Mouse (Mus musculus): Measurements from ENCODE around the gene Gm37240.

The Gm37240 gene

DNA sequence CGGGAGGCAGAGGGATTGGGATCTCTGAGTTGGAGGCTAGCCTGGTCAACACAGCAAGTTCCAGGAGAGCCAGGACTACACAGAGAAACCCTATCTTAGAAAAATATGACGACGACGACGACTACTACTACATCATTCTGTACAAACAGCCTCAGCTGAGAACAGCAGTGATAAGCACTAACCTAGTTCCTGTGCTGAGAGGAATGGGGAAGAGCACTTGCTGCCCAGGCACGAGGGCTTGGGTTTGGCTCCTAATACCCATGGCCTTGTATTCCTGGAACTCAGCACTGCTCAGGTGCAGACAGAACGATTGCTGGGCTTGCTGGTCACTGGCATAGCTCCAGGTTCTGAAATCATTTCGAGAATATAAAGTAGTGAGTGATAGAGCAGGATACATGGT is 1178.2 kb downstream of the Gm37240 start:
- in situ Hi-C loops (cut with MboI) = no loop called here

GRCm38 (mm10) chr3:84708469-84708868 is 1178.8 kb downstream of the Gm37240 start:
- in situ Hi-C loops (cut with MboI) = no loop called here

DNA sequence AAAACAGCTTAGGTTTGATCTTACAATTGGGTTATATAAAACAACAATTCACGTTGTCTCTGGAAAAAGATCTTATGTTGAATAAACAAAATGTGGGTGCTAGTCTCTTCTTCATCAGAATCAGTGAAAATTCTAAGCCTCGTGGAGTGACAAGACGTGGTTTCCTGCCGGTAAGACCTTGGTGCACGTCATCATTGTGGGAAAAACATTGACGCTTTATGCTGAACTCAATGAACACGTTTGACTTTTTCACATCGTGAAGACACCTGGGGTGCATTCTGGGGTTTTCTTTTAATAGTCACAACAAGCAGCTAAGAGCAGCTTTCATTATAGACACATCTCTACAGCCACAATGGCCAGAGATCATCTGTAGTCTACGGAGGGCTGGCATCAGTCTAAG is 1182.1 kb downstream of the Gm37240 start:
- in situ Hi-C loops (cut with MboI) = no loop called here

DNA sequence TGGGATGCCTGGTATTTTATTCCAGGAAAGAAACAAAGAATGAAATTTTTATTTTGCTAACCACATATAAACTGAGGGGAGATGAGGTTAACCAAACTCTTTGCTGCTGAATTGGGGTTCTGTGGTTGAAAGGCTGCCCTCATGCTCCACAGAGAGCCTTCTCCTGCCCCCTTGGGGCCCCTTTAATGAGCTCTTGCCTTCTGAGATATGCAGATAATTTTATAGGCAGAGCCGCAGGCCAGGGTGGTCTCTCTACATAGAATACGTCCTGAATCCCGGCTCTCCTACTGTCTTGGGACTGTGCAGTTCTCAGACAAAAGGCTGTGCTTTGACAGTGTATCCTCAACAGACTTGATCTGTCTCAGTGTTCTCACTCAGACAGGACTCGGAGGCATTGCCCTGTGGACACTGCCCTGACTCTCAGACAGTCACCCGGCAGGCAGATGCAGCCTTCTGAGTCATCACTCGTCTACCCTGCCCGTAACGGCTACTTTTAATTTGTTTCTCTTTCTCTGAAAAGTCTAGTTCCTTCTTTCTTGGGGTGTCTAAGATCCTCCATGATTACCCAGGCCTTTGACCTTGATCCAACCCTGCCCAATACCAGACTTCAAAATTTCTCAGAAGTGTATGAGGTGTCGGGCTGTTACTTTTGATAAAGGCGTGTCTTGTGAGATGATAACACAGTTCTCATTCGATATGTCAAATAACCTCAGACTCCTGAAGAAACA is 1184.1 kb downstream of the Gm37240 start:
- in situ Hi-C loops (cut with MboI) = no loop called here

- in situ Hi-C loops (cut with MboI) = no loop called here
These were observed 1185.4 kb downstream of the Gm37240 start for GRCm38 (mm10) chr3:84701964-84702363.

GRCm38 (mm10) chr3:84701509-84701908 is 1185.8 kb downstream of the Gm37240 start:
- in situ Hi-C loops (cut with MboI) = no loop called here

DNA sequence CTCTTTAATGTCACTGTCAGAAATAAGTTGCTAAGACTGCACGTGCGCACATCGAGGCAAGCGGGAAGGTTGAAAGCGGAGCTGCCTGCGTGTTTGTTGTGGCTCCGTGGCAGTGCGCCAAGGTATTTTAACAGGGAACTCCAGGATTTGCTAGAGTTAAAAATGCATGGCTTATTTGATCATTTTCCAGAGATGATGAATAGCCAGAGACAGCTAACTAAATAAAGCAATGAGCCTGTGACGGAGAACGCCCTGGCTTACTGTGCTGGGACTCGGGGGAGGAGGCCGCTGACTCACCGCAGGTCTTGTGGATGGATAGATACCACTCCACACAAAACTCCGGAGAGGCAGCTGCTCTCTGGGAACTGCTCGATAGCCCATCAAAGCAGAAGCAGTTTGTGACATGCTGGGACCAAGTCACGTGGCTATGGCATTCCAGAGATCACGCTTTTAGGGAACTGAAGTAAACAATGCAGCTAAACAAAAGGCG is 1190.8 kb downstream of the Gm37240 start:
- in situ Hi-C loops (cut with MboI) = loop anchor here (25.0 kb wide), 1 partner anchor 141 kb away; no protein-coding TSS in a partner anchor

DNA sequence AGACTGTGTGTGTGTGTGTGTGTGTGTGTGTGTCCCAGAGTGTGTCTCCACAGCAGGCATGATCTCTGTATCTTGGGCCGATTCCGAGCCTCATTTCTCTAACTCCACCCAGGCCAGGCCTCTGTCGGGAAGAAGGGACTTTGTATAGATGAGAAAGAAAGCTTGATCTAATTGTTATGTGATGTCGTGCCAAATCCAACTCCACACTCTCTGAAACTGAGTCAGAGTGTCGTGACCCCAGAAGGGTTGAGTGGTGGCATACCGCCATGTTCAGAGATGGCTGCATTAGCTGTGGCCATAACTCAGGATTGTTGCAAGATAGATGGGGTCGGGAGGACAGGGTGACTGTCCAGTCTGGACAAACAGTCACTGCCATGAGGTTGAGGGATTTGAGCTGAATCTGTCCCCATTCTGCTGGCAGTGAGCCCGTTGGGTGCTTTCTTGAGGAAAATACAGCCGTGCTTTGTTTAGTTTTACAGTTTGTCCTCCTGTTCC is 1191.4 kb downstream of the Gm37240 start:
- in situ Hi-C loops (cut with MboI) = loop anchor here (25.0 kb wide), 1 partner anchor 141 kb away; no protein-coding TSS in a partner anchor

GRCm38 (mm10) chr3:84695418-84695817 is 1191.9 kb downstream of the Gm37240 start:
- in situ Hi-C loops (cut with MboI) = loop anchor here (25.0 kb wide), 1 partner anchor 142 kb away; no protein-coding TSS in a partner anchor

DNA sequence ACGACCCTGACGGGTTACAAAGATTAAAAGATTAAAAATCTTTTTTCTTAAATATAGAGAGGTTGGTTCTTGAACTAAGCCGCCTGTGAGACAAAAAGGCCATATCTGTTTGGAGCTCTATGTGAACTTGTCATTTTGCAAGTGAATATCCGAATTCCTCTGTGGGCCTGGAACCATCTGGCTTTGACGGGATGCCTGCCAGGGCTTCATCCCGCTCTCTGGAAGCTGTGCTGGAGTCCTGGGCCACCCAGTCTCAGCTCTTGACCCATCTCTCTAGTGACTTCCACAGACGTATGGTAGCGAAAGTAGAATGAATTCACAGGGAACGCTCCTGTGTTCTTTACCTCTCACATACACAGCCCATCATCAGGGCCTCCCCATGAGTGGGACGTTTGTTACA is 1193.4 kb downstream of the Gm37240 start:
- in situ Hi-C loops (cut with MboI) = loop anchor here (25.0 kb wide), 1 partner anchor 143 kb away; no protein-coding TSS in a partner anchor

DNA sequence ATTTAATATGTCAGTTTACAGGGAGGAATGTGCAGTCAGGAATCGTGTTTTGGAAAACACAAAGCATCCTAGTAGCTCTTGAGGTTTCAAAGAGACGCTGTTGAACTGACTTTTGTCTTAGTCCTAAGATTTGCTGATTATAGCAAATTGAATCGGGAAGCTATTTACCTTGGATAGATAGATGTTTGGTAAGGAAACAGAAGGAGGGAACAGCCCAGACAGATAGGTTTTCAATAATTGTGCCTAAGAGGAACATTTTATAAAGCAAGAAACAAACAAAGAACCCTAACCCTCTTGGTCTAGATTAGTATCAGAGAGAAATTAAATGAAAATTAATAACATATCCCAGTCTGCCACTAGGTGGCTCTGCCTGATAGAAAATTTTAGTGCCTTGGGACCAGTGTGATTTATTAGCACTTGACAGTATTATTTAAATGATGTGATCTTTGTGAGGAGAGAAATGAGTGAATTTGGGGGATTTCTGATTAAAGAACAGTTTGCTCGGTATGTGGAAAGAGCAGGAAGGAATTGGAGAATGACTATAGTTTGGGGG is 1194.6 kb downstream of the Gm37240 start:
- in situ Hi-C loops (cut with MboI) = loop anchor here (25.0 kb wide), 1 partner anchor 145 kb away; no protein-coding TSS in a partner anchor

DNA sequence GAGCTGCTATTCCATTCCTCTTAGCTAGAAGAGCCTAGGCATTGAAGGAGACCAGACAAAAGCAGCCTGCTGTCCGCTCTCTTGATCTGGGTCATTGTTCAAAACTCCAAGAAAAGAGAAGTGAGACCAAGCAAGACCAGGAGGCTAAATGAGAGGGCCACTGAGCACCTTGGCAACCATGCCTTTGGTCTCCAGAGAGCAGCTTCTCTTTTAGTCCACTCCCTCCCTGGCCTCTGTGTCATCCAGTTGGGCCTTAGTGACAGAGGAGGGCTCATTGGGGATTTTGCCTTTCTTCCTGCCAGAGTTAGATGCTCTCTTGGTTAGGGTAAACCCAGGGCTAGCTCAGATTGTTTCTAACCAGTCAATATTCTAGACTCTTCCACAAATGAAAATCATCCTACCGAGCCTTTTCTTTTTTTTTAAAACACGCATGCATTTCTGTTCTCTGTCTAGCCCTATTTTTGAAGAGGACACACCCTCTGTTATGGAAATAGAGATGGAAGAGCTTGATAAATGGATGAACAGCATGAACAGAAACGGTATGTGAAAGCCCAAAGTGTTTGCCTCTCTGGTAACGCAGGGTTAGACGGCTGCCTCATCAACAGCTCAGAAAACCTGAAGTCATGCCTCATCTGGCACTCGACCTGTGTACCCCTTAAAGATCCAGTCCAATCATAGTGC is 1197.1 kb downstream of the Gm37240 start:
- in situ Hi-C loops (cut with MboI) = loop anchor here (25.0 kb wide), 1 partner anchor 147 kb away; no protein-coding TSS in a partner anchor

GRCm38 (mm10) chr3:84689656-84690055 is 1197.7 kb downstream of the Gm37240 start:
- in situ Hi-C loops (cut with MboI) = loop anchor here (25.0 kb wide), 1 partner anchor 148 kb away; no protein-coding TSS in a partner anchor

DNA sequence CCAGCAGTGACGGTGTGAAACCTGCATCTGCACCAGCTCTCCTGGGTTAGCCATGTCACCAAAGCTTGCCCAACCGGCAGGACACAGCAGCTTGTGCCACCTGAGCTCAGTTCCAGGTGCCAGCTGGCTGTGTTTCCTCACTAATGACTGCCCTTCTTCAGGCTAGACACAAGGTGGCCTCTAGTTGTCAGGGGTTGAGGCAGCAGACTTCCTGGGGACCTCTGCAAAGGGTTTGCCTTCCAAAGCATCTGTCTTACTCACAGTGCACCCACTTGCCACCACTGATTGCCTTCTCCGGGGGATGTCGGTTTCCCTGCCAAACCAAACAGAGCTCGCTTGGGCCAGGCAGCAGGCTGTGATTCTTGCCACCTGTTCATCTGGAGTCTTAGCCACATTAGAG is 1199.1 kb downstream of the Gm37240 start:
- in situ Hi-C loops (cut with MboI) = loop anchor here (25.0 kb wide), 1 partner anchor 149 kb away; no protein-coding TSS in a partner anchor

DNA sequence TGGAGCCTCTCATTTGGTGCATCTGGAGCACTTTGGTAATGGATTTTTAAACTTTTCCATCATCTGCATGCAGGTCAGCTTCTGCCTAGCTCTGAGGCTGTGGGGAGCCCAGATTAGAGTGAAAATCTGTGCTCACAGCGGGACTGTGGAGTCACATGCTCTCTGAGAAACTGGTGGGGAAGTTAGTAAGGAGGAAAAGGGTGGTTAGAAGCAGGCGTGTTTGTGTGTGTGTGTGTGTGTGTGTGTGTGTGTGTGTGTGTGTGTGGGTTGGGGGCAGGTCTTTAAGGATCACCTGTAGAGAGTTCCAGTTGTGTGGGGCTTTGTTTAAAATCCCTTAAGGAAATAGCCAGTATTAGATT is 1199.9 kb downstream of the Gm37240 start:
- in situ Hi-C loops (cut with MboI) = loop anchor here (25.0 kb wide), 1 partner anchor 150 kb away; no protein-coding TSS in a partner anchor

DNA sequence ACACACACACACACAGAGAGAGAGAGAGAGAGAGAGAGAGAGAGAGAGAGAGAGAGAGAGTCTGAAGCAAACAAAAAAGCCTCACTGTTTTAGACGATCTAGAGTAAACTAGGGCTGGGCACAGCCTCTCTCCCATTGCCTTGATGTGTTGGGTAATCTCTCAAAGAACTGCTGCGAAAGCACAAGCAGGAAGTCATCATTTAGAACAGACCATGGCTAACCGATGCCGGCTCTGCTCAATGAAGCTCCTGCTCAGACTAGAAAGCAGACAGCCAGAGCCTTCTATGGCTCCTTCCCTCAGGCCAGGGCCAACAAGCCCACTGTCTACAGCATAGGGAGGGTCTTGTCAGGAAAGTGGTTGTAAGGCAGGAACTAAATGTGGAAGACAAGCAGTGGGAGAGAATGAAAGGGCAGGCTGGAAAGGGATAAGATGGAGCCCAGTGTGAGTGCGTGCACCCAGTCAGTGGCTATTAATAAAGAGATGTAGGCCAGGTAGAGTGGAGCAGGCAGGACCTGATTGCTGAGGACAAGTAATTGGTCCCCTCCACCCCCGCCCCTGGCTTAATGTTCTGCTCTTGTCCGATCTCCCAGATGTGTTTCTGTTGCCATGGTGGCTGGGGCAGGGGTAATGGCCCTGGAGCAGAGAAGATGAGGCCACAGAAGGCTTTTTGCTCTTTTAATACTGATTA is 1200.4 kb downstream of the Gm37240 start:
- in situ Hi-C loops (cut with MboI) = loop anchor here (25.0 kb wide), 1 partner anchor 150 kb away; no protein-coding TSS in a partner anchor

- in situ Hi-C loops (cut with MboI) = loop anchor here (25.0 kb wide), 1 partner anchor 151 kb away; no protein-coding TSS in a partner anchor
These were observed 1201.0 kb downstream of the Gm37240 start for GRCm38 (mm10) chr3:84686294-84686672.

DNA sequence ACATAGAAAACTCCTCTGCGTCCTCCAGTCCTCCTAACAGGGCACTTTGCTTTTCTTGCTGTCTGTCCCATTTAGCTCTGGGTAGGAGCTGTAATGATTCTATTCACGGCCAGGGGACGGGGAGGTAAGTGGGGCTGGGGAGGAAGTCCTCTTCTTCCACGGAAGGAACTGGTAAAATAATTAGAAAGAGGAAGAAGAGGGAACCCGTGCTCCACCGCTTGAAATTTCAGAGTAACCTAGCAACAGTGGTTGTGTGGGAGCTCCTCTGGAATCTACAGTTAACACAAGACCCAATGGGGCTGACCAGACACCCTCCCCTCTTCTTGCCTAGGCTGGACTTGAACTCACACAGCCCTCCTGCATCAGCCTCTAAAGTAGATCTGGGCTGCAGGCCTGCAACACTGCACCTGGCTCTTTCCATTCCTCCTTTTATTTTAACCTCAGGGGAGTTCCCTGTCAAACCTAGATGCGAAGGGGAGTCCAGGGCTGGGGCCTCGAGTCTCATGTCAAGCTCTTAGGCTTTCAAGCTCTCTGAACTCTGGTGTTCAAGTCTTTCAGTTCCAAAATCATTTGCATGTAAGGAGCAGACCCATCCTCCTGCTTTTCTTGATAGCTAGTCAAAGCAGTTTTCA is 1201.5 kb downstream of the Gm37240 start:
- in situ Hi-C loops (cut with MboI) = loop anchor here (25.0 kb wide), 1 partner anchor 152 kb away; no protein-coding TSS in a partner anchor

GRCm38 (mm10) chr3:84683788-84684187 is 1203.5 kb downstream of the Gm37240 start:
- in situ Hi-C loops (cut with MboI) = loop anchor here (25.0 kb wide), 1 partner anchor 154 kb away; no protein-coding TSS in a partner anchor

GRCm38 (mm10) chr3:84681699-84682098 is 1205.6 kb downstream of the Gm37240 start:
- in situ Hi-C loops (cut with MboI) = loop anchor here (25.0 kb wide), 1 partner anchor 156 kb away; no protein-coding TSS in a partner anchor

GRCm38 (mm10) chr3:84680062-84680461 is 1207.3 kb downstream of the Gm37240 start:
- in situ Hi-C loops (cut with MboI) = loop anchor here (25.0 kb wide), 1 partner anchor 157 kb away; no protein-coding TSS in a partner anchor

All from mature B cell (primary cell).